7 mouse cellular contexts compared by ENCODE assay signal in genomic region chr13:58640330-58640729, GRCm38 (mm10). TPM values are rescaled to one million over a fixed set of nuclear protein-coding genes. Genes with fewer than 3 reads are reported as not detected.
DNase-seq lines count a peak whose midpoint lies in the region; ATAC-seq lines count a peak whose summit lies in the region.

No protein-coding gene starts in this region.

- no peaks in the 10 kb centered on the region for H3K9me3 ChIP-seq in midbrain, embryonic 10.5 days (replicated peaks)
- no peaks in the 10 kb centered on the region for H3K9me3 ChIP-seq in midbrain, embryonic 16.5 days (replicated peaks; ENCODE audit: control insufficient read depth, low read length, poor library complexity, severe bottlenecking)
- H3K9me3 ChIP-seq in hindbrain, embryonic 15.5 days: no peaks in the 10 kb centered on the region
- no peaks in the 10 kb centered on the region for H3K9me3 ChIP-seq in liver, embryonic 11.5 days (ENCODE audit: control insufficient read depth, low read length)

- H3K4me2 ChIP-seq in midbrain, embryonic 16.5 days (ENCODE audit: low read length): no peak overlapping the region
- no peak overlapping the region for H3K4me2 ChIP-seq in hindbrain, embryonic 15.5 days
- no peak overlapping the region for H3K4me2 ChIP-seq in liver, embryonic 11.5 days

- DNase-seq in midbrain, embryonic 10.5 days (ENCODE audit: low spot score): peak; percentile 57
- DNase-seq in adrenal gland, adult 18-20 months (ENCODE audit: low spot score in 2 of 2): peak; percentile 41 to 46
- DNase-seq in liver, embryonic 11.5 days (ENCODE audit: low spot score): peak; percentile 46
- peak; percentile 40 to 51 for DNase-seq in right cerebral cortex, postnatal 36 days (ENCODE audit: low spot score in 2 of 2)

- H3K36me3 ChIP-seq in midbrain, embryonic 10.5 days: no peaks in the 10 kb centered on the region
- no peaks in the 10 kb centered on the region for H3K36me3 ChIP-seq in midbrain, embryonic 16.5 days (ENCODE audit: control insufficient read depth, insufficient read depth, low read length)
- H3K36me3 ChIP-seq in hindbrain, embryonic 15.5 days: no peaks in the 10 kb centered on the region
- H3K36me3 ChIP-seq in liver, embryonic 11.5 days (ENCODE audit: control insufficient read depth, insufficient read depth, low read length): no peaks in the 10 kb centered on the region

- no peak overlapping the region for H3K9ac ChIP-seq in midbrain, embryonic 16.5 days (ENCODE audit: low read depth, low read length)
- H3K9ac ChIP-seq in hindbrain, embryonic 15.5 days: no peak overlapping the region
- H3K9ac ChIP-seq in liver, embryonic 11.5 days (ENCODE audit: low read depth, low read length): no peak overlapping the region

- no peak for ATAC-seq in midbrain, embryonic 16.5 days
- ATAC-seq in common myeloid progenitor, adult 5-6 weeks (replicated peaks; ENCODE audit: low read depth, poor library complexity, severe bottlenecking): peak; percentile 59
- peak; percentile 47; the same call in 1 of the 2 replicates for ATAC-seq in hindbrain, embryonic 15.5 days (ENCODE audit: low FRiP score, low read depth)
- ATAC-seq in liver, embryonic 11.5 days (replicated peaks; ENCODE audit: low FRiP score): no peak

- 8% methylated on average over 6 of the region's 6 CpGs for WGBS in midbrain, embryonic 10.5 days
- WGBS in midbrain, embryonic 16.5 days: 11% methylated on average over 6 of the region's 6 CpGs
- 9% methylated on average over 6 of the region's 6 CpGs for WGBS in hindbrain, embryonic 15.5 days
- 13% methylated on average over 6 of the region's 6 CpGs for WGBS in liver, embryonic 11.5 days

- no peaks in the 10 kb centered on the region; the same call in 1 of the 2 replicates for H3K27me3 ChIP-seq in midbrain, embryonic 10.5 days (ENCODE audit: low read depth, poor library complexity, severe bottlenecking)
- no peaks in the 10 kb centered on the region for H3K27me3 ChIP-seq in midbrain, embryonic 16.5 days (ENCODE audit: control insufficient read depth, insufficient read depth, low read depth, low read length)
- 0 out of 2 replicates have a peak, but pooled peaks cover 2% of the 10 kb centered on the region for H3K27me3 ChIP-seq in hindbrain, embryonic 15.5 days
- H3K27me3 ChIP-seq in liver, embryonic 11.5 days (replicated peaks; ENCODE audit: control insufficient read depth, insufficient read depth, low read length): no peaks in the 10 kb centered on the region

- H3K4me1 ChIP-seq in midbrain, embryonic 10.5 days: no peaks in the 10 kb centered on the region
- H3K4me1 ChIP-seq in midbrain, embryonic 16.5 days (ENCODE audit: control insufficient read depth, insufficient read depth, low read length): no peaks in the 10 kb centered on the region
- peaks cover 8% of the 10 kb centered on the region; the same call in 1 of the 2 replicates for H3K4me1 ChIP-seq in hindbrain, embryonic 15.5 days (replicated peaks)
- no peaks in the 10 kb centered on the region for H3K4me1 ChIP-seq in liver, embryonic 11.5 days (replicated peaks; ENCODE audit: control insufficient read depth, insufficient read depth, low read length)

- H3K4me3 ChIP-seq in midbrain, embryonic 10.5 days: no peak overlapping the region
- H3K4me3 ChIP-seq in midbrain, embryonic 16.5 days (ENCODE audit: low read depth, low read length): no peak overlapping the region
- no peak overlapping the region for H3K4me3 ChIP-seq in hindbrain, embryonic 15.5 days
- H3K4me3 ChIP-seq in liver, embryonic 11.5 days (ENCODE audit: low read depth, low read length): no peak overlapping the region

- no peak overlapping the region for H3K27ac ChIP-seq in midbrain, embryonic 10.5 days (replicated peaks)
- no peak overlapping the region for H3K27ac ChIP-seq in midbrain, embryonic 16.5 days (ENCODE audit: low read length)
- H3K27ac ChIP-seq in hindbrain, embryonic 15.5 days (replicated peaks): no peak overlapping the region
- H3K27ac ChIP-seq in liver, embryonic 11.5 days (ENCODE audit: low read depth, low read length): no peak overlapping the region

RNA-seq across cellular contexts. Expression of gene Slc28a3, which starts 29.7 kb away (rescaled TPM):
- not detected in 2 replicates for polyA plus RNA-seq in midbrain, embryonic 10.5 days (2016; fragmentation: Nextera tagmentation; extraction: Ambion mirVana)
- polyA plus RNA-seq in midbrain, embryonic 16.5 days (2015; fragmentation: Nextera tagmentation; extraction: Ambion mirVana): not detected in 2 replicates
- total RNA-seq in adrenal gland, adult 18-20 months (2021): not detected
- total RNA-seq in common myeloid progenitor, adult 5-6 weeks (2017): not detected in 2 replicates
- polyA plus RNA-seq in hindbrain, embryonic 15.5 days (2015; fragmentation: Nextera tagmentation; extraction: Ambion mirVana): 0.12 and 0.22 TPM in 2 replicates
- 0.08 TPM in 1 of 2 replicates, not detected in the other for polyA plus RNA-seq in liver, embryonic 11.5 days (2014; fragmentation: Nextera tagmentation; extraction: Ambion mirVana)

Comparison
In these comparisons a context has a peak if more than half of its experiments do, and no peak if none do; other contexts are left out.
1. ATAC-seq: peak in common myeloid progenitor, adult 5-6 weeks (single experiment) and hindbrain, embryonic 15.5 days (single experiment); none in midbrain, embryonic 16.5 days (single experiment) and liver, embryonic 11.5 days (single experiment).
2. Peak in every context shown above with its lines, with median percentiles within 50 percentile points of each other: DNase-seq.